Mouse (Mus musculus): ENCODE data around the gene Mga. TPM values are rescaled to one million over a fixed set of nuclear protein-coding genes. Genes with fewer than 3 reads are reported as not detected.
A peak's percentile ranks its signal among the peaks of the same experiment; 100 is the strongest.

Mga gene
- polyA plus RNA-seq, 1 experiment from 2014 or later, result 33.9 TPM

DNA sequence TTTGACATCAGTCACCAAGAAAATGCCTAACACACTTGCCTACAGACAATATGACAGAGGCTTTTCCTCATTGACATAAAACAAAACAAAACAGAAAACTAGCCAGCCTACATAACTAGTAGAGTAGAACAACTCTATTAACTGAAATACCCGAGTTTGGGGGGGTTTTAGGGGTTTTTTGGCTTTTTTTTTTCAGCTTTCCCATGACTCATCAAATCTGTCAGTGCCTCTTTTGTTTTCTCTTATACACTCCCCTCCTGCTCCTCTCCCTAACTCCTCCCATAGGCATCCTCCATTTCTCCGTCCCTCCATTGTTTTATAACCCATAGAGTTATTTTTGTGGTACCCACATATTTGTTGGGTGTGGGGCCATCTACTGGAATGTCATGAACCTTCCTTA lies 96.5 kb downstream of the Mga start:
- Histone ChIP-seq H3K27me3 (replicated peaks; ENCODE audit: control insufficient read depth, insufficient read depth, low read length) (no peaks in the 10 kb centered on the region), H3K4me3 (ENCODE audit: low read depth, low read length) (no peak overlapping the region), H3K36me3 (ENCODE audit: control insufficient read depth, insufficient read depth, low read length) (peaks cover 3% of the 10 kb centered on the region), H3K9ac (ENCODE audit: low read depth, low read length) (no peak overlapping the region), H3K4me2 (ENCODE audit: low read depth, low read length) (no peak overlapping the region), H3K27ac (replicated peaks; ENCODE audit: low read depth, low read length) (no peak overlapping the region), H3K4me1 (ENCODE audit: control insufficient read depth, insufficient read depth, low read length) (peaks cover 34% of the 10 kb centered on the region), H3K9me3 (ENCODE audit: control insufficient read depth, low read length) (no peaks in the 10 kb centered on the region)
- DNase-seq (ENCODE audit: low spot score) (no peak), ATAC-seq (ENCODE audit: low read depth) (no peak)
- 46% methylated on average over 2 of the region's 2 CpGs for WGBS

- ATAC-seq (ENCODE audit: low read depth), result no peak
- Histone ChIP-seq H3K27me3 (replicated peaks; ENCODE audit: control insufficient read depth, insufficient read depth, low read length) (no peaks in the 10 kb centered on the region), H3K4me1 (ENCODE audit: control insufficient read depth, insufficient read depth, low read length) (peaks cover 29% of the 10 kb centered on the region), H3K9ac (ENCODE audit: low read depth, low read length) (peak overlapping the region; percentile 41; the same call in 1 of the 2 replicates), H3K9me3 (ENCODE audit: control insufficient read depth, low read length) (no peaks in the 10 kb centered on the region), H3K36me3 (ENCODE audit: control insufficient read depth, insufficient read depth, low read length) (peaks cover 16% of the 10 kb centered on the region), H3K4me2 (ENCODE audit: low read depth, low read length) (no peak overlapping the region), H3K4me3 (ENCODE audit: low read depth, low read length) (no peak overlapping the region), H3K27ac (replicated peaks; ENCODE audit: low read depth, low read length) (peak overlapping the region; percentile 91)
- DNase-seq (ENCODE audit: low spot score), result no peak
- WGBS, result 86% methylated on average over 6 of the region's 6 CpGs
Observed at GRCm38 (mm10) chr2:119994839-119995238, 97.8 kb downstream of the Mga start.

DNA sequence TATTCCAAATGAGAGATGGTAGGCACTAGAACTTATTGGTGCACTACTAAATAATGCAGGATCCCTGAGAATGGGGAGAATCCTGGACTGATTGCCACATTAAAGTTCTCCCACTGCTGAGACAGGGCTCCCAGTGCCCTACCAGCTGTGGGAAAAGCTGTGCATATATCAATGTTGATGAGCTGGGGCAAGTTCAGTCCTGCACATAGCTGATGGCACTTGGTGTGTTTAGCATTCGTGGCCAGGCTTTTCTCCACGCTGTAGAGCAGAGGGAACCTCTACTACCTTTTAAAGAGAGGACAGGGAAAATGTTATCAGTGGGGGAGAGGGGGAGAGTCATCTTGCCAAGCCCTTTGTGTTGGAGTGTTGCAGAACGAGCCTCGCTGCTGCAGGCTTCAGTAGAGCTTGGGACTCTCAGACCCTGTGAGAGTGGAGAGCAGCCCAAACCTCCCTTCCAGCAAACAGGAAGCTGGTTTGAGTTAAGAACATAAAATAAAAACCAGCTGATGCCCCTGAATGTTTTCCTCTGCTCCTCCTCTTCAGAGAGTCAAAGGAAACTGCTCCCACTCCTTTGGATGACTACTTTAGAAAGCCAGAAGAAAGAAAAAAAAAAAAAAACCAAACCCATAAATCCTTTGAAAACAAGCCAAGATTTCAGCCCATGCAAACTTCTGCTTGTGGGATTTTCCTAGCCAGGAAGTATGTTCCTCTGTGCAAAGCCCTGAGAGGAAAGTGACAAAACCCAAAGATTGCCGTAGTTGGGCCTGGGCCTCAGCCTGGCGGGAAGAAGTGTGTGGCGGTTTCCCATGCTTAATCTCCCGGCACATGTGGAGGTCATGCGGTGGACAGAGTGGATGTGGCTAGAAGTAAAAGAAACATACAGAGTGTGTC lies 98.6 kb downstream of the Mga start:
- Histone ChIP-seq H3K36me3 (ENCODE audit: control insufficient read depth, insufficient read depth, low read length) (peaks cover 17% of the 10 kb centered on the region), H3K27ac (replicated peaks; ENCODE audit: low read depth, low read length) (peak overlapping the region; percentile 91), H3K4me3 (ENCODE audit: low read depth, low read length) (no peak overlapping the region), H3K4me2 (ENCODE audit: low read depth, low read length) (peak overlapping the region; percentile 19; the same call in 1 of the 2 replicates), H3K9ac (ENCODE audit: low read depth, low read length) (peak overlapping the region; percentile 41; the same call in 1 of the 2 replicates), H3K9me3 (ENCODE audit: control insufficient read depth, low read length) (no peaks in the 10 kb centered on the region), H3K27me3 (replicated peaks; ENCODE audit: control insufficient read depth, insufficient read depth, low read length) (no peaks in the 10 kb centered on the region), H3K4me1 (ENCODE audit: control insufficient read depth, insufficient read depth, low read length) (peaks cover 29% of the 10 kb centered on the region)
- ATAC-seq (ENCODE audit: low read depth) (peak; percentile 81), DNase-seq (ENCODE audit: low spot score) (peak; percentile 91)
- 22% methylated on average over 9 of the region's 9 CpGs for WGBS

DNA sequence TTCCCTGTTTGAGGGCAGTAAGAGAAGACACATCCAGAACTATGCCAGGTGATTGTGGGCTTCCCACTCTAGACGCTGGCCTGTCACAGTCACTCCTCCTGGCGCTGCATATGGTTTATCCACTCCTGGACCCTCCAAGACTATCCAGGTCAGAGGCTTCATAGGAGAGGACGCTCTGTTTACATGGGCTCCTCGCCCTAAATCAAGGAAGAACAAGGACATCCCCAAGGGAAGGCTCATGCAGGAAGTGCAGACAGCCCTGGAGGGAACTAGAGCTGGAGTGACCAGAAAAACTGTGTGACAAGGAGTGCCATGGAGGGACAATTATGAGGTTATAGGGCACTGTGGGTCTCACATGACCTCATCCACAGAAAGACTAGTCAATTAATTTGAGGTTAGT lies 100.3 kb downstream of the Mga start:
- Histone ChIP-seq H3K9ac (ENCODE audit: low read depth, low read length) (no peak overlapping the region), H3K36me3 (ENCODE audit: control insufficient read depth, insufficient read depth, low read length) (peaks cover 20% of the 10 kb centered on the region), H3K4me3 (ENCODE audit: low read depth, low read length) (no peak overlapping the region), H3K9me3 (ENCODE audit: control insufficient read depth, low read length) (no peaks in the 10 kb centered on the region), H3K4me2 (ENCODE audit: low read depth, low read length) (no peak overlapping the region), H3K4me1 (ENCODE audit: control insufficient read depth, insufficient read depth, low read length) (peaks cover 33% of the 10 kb centered on the region), H3K27me3 (replicated peaks; ENCODE audit: control insufficient read depth, insufficient read depth, low read length) (no peaks in the 10 kb centered on the region), H3K27ac (replicated peaks; ENCODE audit: low read depth, low read length) (peak overlapping the region; percentile 91)
- 83% methylated on average over 4 of the region's 4 CpGs for WGBS
- DNase-seq (ENCODE audit: low spot score) (no peak), ATAC-seq (ENCODE audit: low read depth) (no peak)

DNA sequence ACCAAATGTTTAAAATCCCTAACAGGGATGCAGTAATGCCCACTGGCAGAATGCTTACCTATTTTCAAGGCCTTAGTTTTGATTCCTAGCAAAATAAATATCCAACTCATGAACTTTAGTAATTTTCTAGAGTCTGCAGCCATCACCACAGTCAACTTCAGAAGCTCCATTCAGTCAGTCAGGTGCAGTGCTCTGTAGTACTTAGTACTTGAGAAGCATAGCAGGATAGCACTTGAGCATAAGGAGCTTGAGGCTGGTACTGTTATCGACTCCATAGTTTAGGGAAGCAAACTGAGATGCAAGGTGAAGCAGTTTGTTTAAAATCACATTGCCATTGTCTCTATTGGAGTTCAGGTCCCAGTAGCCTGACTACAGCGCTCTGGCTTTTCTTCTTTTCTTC lies 102.7 kb downstream of the Mga start:
- no peaks in the 10 kb centered on the region for H3K27me3 ChIP-seq (replicated peaks; ENCODE audit: control insufficient read depth, insufficient read depth, low read length)
- no peak for ATAC-seq (ENCODE audit: low read depth)
- H3K9ac ChIP-seq (ENCODE audit: low read depth, low read length), result no peak overlapping the region
- peaks cover 29% of the 10 kb centered on the region for H3K36me3 ChIP-seq (ENCODE audit: control insufficient read depth, insufficient read depth, low read length)
- H3K4me1 ChIP-seq (ENCODE audit: control insufficient read depth, insufficient read depth, low read length), result peaks cover 30% of the 10 kb centered on the region
- WGBS, result 92% methylated on average over 2 of the region's 2 CpGs
- H3K27ac ChIP-seq (replicated peaks; ENCODE audit: low read depth, low read length), result no peak overlapping the region
- no peak overlapping the region for H3K4me2 ChIP-seq (ENCODE audit: low read depth, low read length)
- DNase-seq (ENCODE audit: low spot score), result no peak
- H3K4me3 ChIP-seq (ENCODE audit: low read depth, low read length), result no peak overlapping the region
- no peaks in the 10 kb centered on the region for H3K9me3 ChIP-seq (ENCODE audit: control insufficient read depth, low read length)

DNA sequence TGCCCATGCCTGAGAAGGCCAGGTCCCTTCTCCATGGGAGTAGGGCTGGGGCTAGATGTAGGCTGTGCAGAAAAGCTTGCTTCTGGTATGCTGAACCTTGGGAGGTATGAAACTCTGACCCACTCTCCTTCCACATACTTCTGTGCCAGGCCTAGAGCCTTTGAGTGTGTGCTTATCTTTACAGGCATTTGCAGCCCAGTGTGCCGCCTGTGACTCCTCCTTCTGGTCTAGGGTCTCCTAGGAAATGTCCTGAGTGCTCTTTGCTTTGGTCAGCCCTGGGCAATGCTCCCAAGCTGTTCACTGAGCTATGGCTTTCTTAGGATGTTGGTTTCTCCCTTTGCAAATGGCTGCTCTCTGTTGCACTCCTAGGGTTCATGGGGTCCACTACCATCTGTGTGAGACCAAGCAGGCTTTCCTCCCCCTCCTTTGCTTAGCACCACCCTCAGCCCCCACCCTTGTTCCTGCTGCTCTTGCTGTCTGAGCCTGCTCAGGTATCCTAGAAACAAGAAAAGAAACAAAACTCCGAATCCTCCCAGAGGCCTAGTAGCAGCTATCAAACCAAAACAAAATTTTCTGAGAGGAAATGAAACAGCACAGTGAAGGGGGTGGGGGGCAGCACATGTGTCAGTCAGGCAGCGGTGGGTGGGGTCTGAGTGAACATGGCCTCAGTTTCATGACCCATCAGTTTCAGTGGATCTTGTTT lies 104.0 kb downstream of the Mga start:
- H3K27me3 ChIP-seq (replicated peaks; ENCODE audit: control insufficient read depth, insufficient read depth, low read length), result no peaks in the 10 kb centered on the region
- DNase-seq (ENCODE audit: low spot score), result peak; percentile 5
- no peak overlapping the region for H3K9ac ChIP-seq (ENCODE audit: low read depth, low read length)
- H3K4me2 ChIP-seq (ENCODE audit: low read depth, low read length), result no peak overlapping the region
- WGBS, result 55% methylated on average over 3 of the region's 3 CpGs
- H3K27ac ChIP-seq (replicated peaks; ENCODE audit: low read depth, low read length), result no peak overlapping the region; the same call in 1 of the 2 replicates
- H3K9me3 ChIP-seq (ENCODE audit: control insufficient read depth, low read length), result no peaks in the 10 kb centered on the region
- peaks cover 30% of the 10 kb centered on the region for H3K36me3 ChIP-seq (ENCODE audit: control insufficient read depth, insufficient read depth, low read length)
- no peak overlapping the region for H3K4me3 ChIP-seq (ENCODE audit: low read depth, low read length)
- peaks cover 20% of the 10 kb centered on the region for H3K4me1 ChIP-seq (ENCODE audit: control insufficient read depth, insufficient read depth, low read length)
- ATAC-seq (ENCODE audit: low read depth), result no peak

DNA sequence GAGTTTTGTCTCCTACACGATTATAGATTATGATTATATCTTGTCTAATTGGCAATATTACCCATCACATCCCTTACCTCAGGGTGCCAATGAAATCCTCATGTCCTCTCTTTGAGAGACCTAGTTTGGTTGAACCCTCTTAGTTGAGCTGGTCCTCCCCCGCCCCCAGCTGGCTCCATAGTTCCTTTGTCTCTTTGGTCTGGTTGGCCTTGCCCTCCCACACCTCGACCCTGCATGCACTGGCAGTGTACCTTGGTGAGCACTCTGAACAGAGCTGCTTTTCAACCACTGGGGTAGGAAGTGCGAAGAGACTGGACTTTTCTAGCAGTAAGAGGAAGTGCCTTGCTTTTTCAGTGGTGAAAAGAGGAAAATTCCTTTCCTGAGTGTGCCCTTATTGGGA lies 104.9 kb downstream of the Mga start:
- Histone ChIP-seq H3K4me2 (ENCODE audit: low read depth, low read length) (no peak overlapping the region), H3K36me3 (ENCODE audit: control insufficient read depth, insufficient read depth, low read length) (peaks cover 30% of the 10 kb centered on the region), H3K4me3 (ENCODE audit: low read depth, low read length) (no peak overlapping the region), H3K9me3 (ENCODE audit: control insufficient read depth, low read length) (no peaks in the 10 kb centered on the region), H3K27ac (replicated peaks; ENCODE audit: low read depth, low read length) (no peak overlapping the region), H3K27me3 (replicated peaks; ENCODE audit: control insufficient read depth, insufficient read depth, low read length) (no peaks in the 10 kb centered on the region), H3K4me1 (ENCODE audit: control insufficient read depth, insufficient read depth, low read length) (peaks cover 11% of the 10 kb centered on the region), H3K9ac (ENCODE audit: low read depth, low read length) (no peak overlapping the region)
- 72% methylated on average over 4 of the region's 4 CpGs for WGBS
- DNase-seq (ENCODE audit: low spot score) (no peak), ATAC-seq (ENCODE audit: low read depth) (no peak)

DNA sequence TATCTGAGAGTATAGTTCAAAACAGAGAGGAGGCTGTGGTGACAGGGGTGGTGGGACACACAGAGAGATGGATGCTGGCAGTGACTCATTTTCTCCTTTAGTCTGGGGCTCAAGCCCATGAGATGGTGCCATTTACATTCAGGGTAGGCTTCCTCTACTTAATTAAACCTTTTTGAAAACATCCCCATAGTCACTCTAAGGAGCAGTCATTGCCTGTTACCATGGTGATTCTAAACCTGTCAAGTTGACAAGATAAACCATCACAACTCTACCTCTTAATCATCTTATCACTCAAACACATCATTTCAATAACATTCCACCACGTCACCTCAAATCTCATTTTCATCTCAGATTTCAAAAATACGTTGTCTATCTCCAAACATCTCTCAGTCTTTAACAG lies 106.9 kb downstream of the Mga start:
- H3K36me3 ChIP-seq (ENCODE audit: control insufficient read depth, insufficient read depth, low read length), result peaks cover 23% of the 10 kb centered on the region
- H3K9ac ChIP-seq (ENCODE audit: low read depth, low read length), result no peak overlapping the region
- no peak overlapping the region for H3K27ac ChIP-seq (replicated peaks; ENCODE audit: low read depth, low read length)
- DNase-seq (ENCODE audit: low spot score) (no peak), ATAC-seq (ENCODE audit: low read depth) (no peak)
- WGBS, result 76% methylated on average over 2 of the region's 2 CpGs
- H3K4me2 ChIP-seq (ENCODE audit: low read depth, low read length), result no peak overlapping the region
- H3K4me3 ChIP-seq (ENCODE audit: low read depth, low read length), result no peak overlapping the region
- H3K4me1 ChIP-seq (ENCODE audit: control insufficient read depth, insufficient read depth, low read length), result peaks cover 5% of the 10 kb centered on the region; the same call in 1 of the 2 replicates
- no peaks in the 10 kb centered on the region for H3K27me3 ChIP-seq (replicated peaks; ENCODE audit: control insufficient read depth, insufficient read depth, low read length)
- no peaks in the 10 kb centered on the region for H3K9me3 ChIP-seq (ENCODE audit: control insufficient read depth, low read length)
